Mouse (Mus musculus) liver, adult 10 weeks (tissue): ENCODE results near the gene Hmg20b. TPM values are rescaled to one million over a fixed set of nuclear protein-coding genes. Genes with fewer than 3 reads are reported as not detected.

Source experiments
- polyA plus RNA-seq: library from polyadenylated mRNA; stranded (reverse); fragments of 350-450 nt; fragmentation: Illumina TruSeq; extraction: RNeasy Lipid Tissue Mini Kit (QIAGEN cat#74804); gene quantifications from one replicate; pipeline ENCODE4 v1.2.3, GENCODE M21; 2014; ENCODE audit warnings: low read depth, low replicate concordance

The Hmg20b gene
- 4.2 TPM for polyA plus RNA-seq

DNA sequence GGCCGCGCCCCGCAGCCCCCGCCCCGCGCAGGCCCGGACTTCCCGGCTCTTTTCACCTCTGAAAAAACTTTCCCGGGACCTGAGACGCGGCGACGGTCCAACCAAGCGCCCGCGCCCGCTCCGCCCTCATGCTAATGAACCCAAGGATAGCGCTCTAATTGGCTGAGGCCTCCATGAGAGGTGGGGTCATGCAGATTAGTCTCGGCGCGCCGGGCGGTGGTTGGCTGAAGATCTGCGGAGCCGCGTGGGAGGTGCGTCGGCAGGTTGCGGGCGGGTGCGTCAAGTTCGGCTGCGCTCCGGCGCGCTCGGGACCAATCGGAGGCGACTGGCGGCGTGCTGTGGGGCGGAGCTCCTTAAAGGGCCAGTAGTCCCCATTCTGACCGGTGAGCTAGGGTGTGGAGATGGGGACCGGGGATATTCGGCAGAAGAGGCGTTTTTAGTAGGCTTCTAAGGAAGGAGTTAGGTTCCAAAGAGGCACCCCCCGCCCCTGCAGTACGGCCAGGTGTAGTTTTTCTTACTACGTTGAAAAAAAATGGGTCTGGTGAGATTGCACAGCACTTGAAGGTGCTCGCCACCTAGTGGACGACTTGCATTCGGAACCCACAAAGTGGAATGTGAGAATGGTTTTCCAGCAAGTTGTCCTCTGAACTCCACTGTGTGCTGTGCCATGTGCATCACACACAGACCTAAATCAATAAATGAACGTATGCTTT, at the start of gene Hmg20b:
TSS of gene Hmg20b (minus strand) at position 130 of the 713 bp plus-strand sequence.

DNA sequence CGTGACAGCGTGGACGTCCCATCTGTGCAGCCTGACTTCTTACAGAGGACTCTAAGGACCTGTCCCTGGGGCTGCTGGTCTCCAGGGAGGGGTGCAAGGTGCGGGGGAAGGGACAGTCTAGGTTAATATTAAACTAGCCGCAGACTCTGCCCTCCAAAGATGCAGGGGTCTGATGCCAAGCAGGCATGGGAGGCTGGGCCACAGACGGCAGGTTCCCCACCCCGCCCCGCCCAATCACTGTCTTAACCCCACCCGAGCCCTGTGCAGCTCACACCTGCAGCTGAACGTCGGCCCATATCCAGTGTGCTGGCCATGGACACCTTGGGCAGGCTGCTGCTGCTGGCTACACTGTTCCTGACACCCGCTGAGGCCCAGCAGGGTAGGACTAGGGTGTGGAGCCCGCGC, 42.5 kb upstream of the Hmg20b start, which contains the start of gene Smim24:
TSS of gene Smim24 (plus strand) at position 271 of the 405 bp plus-strand sequence.

DNA sequence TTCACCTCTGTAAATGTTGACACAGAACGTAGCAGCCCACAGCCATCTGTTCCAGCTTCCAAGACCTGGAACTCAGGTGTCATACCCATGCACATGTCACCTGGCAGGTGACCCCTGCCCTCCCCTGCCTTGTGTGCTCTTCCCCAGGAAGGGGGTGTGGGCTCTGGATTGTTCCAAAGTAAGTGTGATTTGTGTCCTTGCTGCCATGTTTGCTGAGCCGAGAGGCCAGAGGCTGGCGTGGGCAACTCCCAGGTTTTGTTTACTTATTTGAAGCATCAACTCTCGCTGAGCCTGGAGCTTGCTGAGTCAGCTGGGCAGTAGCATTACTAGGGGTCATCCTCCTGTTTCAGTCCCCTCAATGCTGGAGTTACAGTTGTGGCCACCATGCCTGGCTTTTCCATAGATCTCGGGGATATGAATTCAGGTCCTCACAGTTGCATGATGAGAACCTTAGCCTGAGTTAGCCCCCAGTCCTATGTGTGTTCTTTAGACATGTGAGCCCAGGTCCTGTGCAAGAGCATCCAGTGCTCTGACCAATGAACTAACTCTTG, 38.3 kb upstream of the Hmg20b start, which contains the start of gene Gm48552:
TSS of gene Gm48552 (plus strand) at position 501 of the 551 bp plus-strand sequence.

DNA sequence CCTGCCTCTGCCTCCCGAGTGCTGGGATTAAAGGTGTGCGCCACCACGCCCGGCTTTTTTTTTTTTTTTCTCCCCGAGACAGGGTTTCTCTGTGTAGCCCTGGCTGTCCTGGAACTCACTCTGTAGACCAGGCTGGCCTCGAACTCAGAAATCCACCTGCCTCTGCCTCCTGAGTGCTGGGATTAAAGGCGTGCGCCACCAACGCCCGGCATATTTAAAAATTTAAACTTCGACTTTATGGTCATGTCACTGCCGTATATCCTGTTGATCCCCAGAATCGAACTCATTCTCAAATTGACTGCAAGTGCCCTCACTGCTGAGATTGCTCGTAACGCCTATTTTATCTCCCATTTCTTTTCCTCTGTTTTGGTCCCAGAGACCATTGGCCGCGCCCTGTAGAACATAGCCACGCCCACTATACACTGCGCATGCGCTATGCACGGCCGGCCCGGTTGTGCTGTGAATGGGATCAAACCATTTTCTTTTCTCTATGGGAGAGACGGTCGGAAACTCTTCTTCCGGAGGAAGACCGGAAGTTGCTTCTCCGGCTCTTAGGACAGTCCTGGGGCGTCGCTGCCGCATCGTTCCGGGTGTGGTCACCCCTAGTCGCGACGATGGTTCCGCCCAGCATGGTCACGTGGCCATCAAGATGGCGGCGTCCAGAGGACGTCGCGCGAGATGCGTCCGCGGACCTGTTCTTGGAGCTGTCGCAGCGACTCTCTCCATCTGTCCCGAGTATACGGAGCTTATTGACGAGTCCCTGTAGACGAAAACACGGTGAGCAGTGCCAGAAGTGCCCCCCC, 33.7 kb upstream of the Hmg20b start, which contains the start of the genes Dohh and Gm48551:
TSS of gene Dohh (plus strand) at position 627 of the 803 bp plus-strand sequence.
TSS of gene Gm48551 (plus strand) at position 665 of the 803 bp plus-strand sequence.

DNA sequence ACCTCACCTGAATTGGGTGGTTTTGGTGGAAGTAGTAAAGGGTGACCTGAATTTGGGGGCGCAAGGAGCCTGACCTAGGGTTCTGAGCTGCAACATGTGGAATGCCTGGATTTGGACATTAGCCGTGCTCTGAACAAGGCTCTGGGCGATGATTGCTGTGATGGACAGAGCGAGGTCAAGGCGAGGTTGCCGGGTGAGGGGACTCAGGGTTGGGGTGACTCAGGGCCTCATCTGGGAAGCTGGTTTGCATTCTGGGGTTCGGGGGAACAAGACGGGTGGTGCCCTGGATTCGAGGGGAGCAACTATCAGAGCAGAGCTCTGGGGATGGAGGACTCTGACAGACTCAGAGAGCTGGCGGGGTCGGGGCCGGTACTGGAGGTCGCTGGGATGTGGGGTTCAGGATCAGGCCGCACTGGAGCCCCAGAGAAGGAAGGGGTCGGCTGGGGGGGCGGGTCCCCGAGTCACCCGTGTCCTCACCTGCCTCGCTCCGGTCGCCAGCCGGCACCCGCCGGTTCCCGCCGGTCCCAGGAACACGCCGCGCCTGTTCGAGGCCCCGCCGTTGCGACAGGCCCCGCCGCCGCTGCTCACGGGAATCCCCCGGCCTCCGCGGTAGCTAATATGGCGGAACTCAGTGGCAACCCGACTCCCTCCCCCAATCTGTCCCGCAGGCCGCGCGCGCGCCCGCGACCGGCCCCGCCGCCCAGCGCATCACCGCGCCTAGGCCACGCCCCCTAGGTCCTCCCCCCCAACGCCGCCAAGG, 27.7 kb upstream of the Hmg20b start, which contains the start of gene Fzr1:
TSS of gene Fzr1 (minus strand) at position 724 of the 760 bp plus-strand sequence.

DNA sequence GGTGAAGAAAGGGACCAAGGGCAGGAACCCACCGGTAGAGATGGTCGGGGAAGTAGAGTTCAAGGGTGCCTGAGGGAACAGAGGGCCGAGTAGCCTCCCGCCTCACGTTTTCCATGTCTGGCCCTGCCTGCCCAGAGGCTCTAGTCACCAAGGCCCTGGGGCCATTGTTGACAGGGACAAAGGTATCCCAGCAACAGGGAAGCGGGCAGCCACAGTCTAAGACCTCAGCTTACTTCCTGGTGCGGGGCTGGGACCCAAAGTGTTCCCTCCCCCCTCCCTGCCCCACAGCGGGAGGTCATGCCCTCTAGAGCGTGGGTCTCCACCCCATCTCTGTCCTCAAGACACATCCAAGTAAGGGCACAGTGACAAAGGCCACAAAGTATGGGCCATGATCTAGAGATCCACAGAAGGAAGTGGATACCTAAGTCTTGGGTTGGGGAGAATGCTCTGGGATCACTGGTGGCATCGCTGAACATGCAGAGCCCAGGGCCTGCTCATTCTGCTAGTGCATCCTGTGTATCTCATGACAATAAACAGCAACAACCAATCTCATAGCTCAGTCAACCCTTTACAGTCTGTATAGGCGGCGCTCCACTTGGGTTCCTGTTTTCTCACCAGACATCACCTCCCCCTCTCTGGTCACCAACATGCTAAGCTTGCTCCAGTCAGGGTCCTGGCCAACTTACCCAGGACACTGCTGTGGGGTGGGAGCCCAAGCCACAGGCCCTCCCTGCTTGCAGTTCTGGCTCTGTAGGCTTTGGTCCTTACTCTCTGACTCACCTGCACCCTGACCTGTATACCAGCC, 15.6 kb upstream of the Hmg20b start, which contains the start of gene 4930404N11Rik:
TSS of gene 4930404N11Rik (minus strand) at position 145 of the 805 bp plus-strand sequence.

DNA sequence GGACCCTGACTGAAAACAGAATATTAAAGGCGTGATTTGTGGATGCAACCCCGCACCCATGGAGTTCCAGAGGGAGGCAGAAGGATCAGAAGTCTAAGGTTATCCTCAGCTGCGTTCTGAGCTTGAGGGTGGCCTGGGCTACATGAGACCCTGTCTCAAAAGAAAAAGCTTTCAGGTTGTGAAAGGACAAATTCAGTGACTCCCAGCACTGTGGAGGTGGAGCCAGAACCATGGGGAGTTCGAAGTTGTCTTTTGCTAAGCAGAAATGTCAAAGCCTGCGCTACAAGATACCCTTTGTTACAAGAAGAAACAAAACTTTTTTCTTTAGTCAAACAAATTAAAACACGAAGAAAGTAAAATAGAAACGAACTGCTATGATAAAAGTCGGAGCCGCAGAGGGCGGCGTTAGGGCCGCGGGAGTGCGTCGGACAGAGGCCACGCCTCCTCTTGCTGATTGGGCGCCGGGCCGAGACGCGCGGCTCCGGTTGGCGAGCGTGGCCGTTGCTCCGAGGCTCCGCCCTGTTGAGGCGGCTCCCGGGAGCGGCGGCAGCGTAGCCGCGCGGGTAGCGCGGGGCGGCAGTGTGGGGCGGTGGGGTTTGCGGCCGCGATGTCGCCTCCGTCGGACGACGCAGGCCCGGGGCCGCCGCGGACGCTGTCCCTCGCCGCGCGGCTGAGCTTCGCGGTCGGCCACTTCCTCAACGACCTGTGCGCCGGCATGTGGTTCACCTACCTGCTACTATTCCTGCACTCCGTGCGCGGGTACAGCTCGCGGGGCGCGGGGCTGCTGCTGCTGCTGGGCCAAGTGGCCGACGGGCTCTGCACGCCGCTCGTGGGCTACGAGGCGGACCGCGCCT, 6.9 kb upstream of the Hmg20b start, which contains the start of gene Mfsd12:
TSS of gene Mfsd12 (plus strand) at position 501 of the 854 bp plus-strand sequence.

DNA sequence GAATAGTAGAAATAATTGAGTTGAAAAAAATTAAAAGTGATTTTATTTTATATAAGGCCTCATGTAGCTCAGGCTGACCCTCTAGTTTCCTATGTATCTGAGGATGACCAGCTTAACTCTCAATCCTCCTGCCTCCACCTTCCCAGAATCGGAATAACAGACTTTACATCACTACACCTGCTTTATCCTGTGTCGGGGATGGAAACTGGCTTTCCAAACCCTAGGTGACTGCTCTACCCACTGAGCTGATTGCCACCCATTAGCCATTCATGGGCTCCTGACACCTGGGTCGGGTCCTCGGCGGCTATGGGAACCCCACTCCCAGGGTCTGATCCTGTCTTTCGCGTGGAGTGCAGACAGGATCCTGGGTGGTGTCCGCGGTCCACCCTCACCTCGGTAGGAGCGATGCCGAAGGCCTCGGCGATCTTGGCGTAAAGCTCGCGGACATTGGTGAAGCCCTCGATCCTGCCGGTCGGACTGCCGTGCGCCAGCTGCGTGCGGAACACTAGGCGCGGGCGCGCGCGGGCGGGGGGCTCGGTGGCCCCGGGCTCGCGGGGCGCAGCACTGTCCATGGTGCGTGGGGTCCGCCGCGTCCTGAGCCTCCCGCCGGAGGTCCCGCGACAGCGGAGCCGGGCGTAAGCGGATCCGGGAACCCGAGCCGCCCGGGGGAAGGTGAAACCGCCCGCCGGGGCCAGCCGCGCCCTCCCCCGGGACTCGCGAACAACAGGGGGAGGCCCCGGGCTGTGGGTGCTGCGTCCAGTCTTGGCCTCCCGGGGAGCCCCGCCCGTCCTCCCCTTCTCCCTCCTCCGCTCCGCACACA, 7.4 kb downstream of the Hmg20b start, which contains the start of gene Gipc3:
TSS of gene Gipc3 (minus strand) at position 581 of the 820 bp plus-strand sequence.

DNA sequence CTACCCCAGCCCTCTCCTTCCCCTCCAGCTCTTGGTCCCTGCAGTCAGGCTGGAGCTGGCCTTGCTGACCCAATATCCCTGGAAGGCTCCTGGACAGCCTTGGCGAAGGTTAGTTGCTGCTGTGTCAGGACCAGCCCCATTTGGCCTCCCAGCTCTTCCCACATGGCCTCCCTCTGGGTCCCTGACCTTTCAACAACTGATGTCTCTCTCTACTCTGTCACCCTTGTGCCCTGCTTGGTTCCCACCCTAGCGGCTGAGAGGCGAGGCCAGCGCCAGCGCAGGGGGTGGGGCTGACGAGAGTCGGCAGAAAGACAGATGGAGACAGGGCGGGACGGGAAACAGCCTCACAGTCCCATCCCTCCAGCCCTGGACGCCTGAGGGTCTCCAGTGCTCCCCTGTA, 21.9 kb downstream of the Hmg20b start, which contains the start of gene Tbxa2r:
TSS of gene Tbxa2r (plus strand) at position 346 of the 400 bp plus-strand sequence.

DNA sequence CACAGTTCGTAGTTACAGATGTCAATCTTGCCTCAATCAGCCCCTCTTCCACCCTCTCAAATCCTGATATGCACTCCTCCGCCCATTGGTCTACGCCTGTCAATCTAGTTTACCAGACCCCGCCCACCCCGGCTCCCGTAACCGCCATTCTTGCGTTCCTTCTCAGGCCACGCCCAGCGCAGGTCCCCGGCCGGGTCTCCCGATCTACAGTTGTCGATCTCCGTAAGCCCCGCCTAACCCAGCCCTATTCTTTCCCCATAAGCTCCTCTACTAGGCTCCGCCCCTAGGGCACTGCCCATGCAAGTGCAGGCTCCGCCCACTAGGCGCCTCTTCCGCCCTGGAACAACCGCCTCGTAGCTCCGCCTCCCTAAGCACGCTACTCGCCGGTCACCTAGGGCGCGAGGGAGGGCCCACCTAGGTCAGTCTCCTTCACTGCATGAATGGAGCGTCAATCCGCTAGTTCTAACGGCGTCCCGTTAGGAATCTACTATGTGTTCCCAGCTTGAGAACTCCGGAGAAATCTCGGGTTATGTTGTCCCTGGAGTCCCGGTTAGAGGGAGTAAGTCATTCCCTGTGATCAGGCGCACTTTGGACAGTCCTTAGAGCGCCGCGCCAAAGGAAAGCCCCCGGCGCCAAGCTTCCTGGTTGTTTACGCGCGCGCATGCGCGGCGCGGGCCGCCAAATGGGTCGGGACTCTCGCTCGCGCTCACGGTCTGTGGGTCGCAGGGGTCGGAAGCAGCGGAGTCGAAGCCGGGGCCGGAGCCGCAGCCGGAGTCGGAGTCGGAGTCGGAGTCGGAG, 29.5 kb downstream of the Hmg20b start, which contains the start of gene Cactin:
TSS of gene Cactin (plus strand) at position 554 of the 798 bp plus-strand sequence.

Other genes with a start within 250 kb of the Hmg20b start
- 3.6 TPM for gene Map2k2, start 244.6 kb downstream of the Hmg20b start, polyA plus RNA-seq
- 6.0 TPM for gene Zbtb7a, start 215.3 kb downstream of the Hmg20b start, polyA plus RNA-seq
- 0.61 TPM for gene Pias4, start 182.6 kb downstream of the Hmg20b start, polyA plus RNA-seq
- gene Eef2, start 173.8 kb downstream of the Hmg20b start, polyA plus RNA-seq, result 34.4 TPM
- gene Dapk3, start 167.5 kb downstream of the Hmg20b start, polyA plus RNA-seq, result not detected
- not detected for gene 4930442H23Rik, start 166.6 kb downstream of the Hmg20b start, polyA plus RNA-seq
- not detected for gene Nmrk2, start 148.4 kb downstream of the Hmg20b start, polyA plus RNA-seq
- not detected for gene Atcay, start 119.6 kb downstream of the Hmg20b start, polyA plus RNA-seq
- gene Zfr2, start 117.3 kb downstream of the Hmg20b start, polyA plus RNA-seq, result not detected
- gene Matk, start 97.5 kb downstream of the Hmg20b start, polyA plus RNA-seq, result not detected
- gene Mrpl54, start 83.5 kb downstream of the Hmg20b start, polyA plus RNA-seq, result 4.6 TPM
- 1.1 TPM for gene Apba3, start 83.5 kb downstream of the Hmg20b start, polyA plus RNA-seq
- gene Tjp3, start 58.9 kb downstream of the Hmg20b start, polyA plus RNA-seq, result 1.4 TPM
- 1.0 TPM for gene Pip5k1c, start 57.5 kb downstream of the Hmg20b start, polyA plus RNA-seq
- 0.24 TPM for gene Cactin, start 29.4 kb downstream of the Hmg20b start, polyA plus RNA-seq
- not detected for gene Tbxa2r, start 21.7 kb downstream of the Hmg20b start, polyA plus RNA-seq
- gene Gipc3, start 7.2 kb downstream of the Hmg20b start, polyA plus RNA-seq, result not detected
- 0.24 TPM for gene Mfsd12, start 7.0 kb upstream of the Hmg20b start, polyA plus RNA-seq
- not detected for gene 4930404N11Rik, start 15.3 kb upstream of the Hmg20b start, polyA plus RNA-seq
- gene Fzr1, start 28.0 kb upstream of the Hmg20b start, polyA plus RNA-seq, result 0.34 TPM
- not detected for gene Dohh, start 33.9 kb upstream of the Hmg20b start, polyA plus RNA-seq
- not detected for gene Gm48551, start 34.0 kb upstream of the Hmg20b start, polyA plus RNA-seq
- gene Gm48552, start 38.5 kb upstream of the Hmg20b start, polyA plus RNA-seq, result not detected
- gene Smim24, start 42.6 kb upstream of the Hmg20b start, polyA plus RNA-seq, result not detected
- gene Nfic, start 105.2 kb upstream of the Hmg20b start, polyA plus RNA-seq, result 14.6 TPM
- gene Celf5, start 132.2 kb upstream of the Hmg20b start, polyA plus RNA-seq, result not detected
- 1.6 TPM for gene Ncln, start 145.9 kb upstream of the Hmg20b start, polyA plus RNA-seq
- not detected for gene S1pr4, start 149.7 kb upstream of the Hmg20b start, polyA plus RNA-seq
- gene Gna15, start 173.7 kb upstream of the Hmg20b start, polyA plus RNA-seq, result not detected
- 4.4 TPM for gene Gna11, start 194.7 kb upstream of the Hmg20b start, polyA plus RNA-seq
- 37.6 TPM for gene Aes, start 209.0 kb upstream of the Hmg20b start, polyA plus RNA-seq
- 4.2 TPM for gene Tle2, start 224.1 kb upstream of the Hmg20b start, polyA plus RNA-seq